Mouse (Mus musculus): ENCODE results near the gene Anapc11.

Anapc11 gene

DNA sequence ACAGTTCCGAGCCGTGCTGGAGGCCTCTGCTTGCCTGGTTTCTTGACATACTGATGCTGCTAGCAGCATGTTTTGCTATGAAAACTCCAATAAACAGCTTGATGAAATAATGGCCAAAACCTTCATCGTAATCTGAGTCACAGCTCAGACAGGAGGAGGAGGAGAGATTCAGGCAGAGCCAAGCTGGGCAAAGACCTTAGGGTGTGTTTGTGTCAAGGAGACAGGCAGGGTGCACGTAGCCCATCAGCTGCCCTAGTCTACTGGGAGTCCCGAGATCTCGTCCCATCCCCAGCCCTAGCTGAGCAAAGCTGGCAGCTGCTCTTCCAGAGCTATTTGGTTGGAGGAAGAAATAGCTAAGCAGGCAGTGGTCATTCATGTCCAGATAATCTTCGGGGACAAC is 7.4 kb downstream of the Anapc11 start:
- no peak for DNase-seq (ENCODE audit: low read depth, low spot score)

DNA sequence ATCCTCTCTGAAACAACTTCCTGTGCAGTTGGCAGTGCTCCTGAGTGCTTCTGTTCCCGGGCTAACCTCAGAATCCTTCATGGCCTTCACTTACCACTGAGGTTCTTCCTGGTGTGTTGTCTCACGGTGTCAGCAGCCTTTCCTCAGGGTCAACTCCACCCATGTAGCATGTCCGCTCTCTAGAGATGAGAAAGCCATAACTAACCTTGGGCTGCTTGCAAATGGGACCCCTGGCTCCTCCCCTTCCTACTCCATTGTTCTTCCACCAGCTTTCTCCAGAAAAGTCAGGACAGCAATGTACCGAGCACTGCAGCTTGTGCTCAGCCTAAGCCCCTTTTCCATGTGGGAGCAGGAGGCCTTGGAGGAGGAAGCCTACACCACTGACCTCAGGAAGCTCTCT is 8.5 kb downstream of the Anapc11 start:
- DNase-seq (ENCODE audit: low read depth, low spot score), result no peak

- no peak for DNase-seq (ENCODE audit: low read depth, low spot score)
These were observed 10.2 kb downstream of the Anapc11 start, which contains the start of gene Npb for GRCm38 (mm10) chr11:120608241-120609034. TSS of gene Npb (plus strand) at chr11:120608477.

DNA sequence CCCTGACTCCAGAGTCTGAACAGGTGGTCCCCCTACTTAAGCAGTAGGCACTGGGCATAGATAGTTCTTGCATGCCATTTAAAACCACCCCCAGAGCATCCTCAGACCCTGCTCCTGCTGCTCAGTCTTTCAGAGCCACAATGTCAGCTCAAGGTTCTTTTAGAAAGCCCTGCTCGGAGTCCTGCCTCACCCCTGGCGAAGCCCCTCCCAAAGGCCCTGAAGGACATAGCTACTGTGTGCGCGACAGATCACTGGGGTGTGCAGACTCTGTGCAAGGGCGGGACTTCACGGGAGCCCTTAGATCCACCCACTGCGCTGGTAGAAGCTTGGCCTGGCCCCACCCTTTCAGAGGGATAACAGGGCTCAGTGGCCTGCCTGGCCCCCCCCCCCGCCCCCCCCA is 11.0 kb downstream of the Anapc11 start:
- DNase-seq (ENCODE audit: low read depth, low spot score), result no peak

GRCm38 (mm10) chr11:120610477-120611046 is 12.3 kb downstream of the Anapc11 start:
- DNase-seq (ENCODE audit: low read depth, low spot score), result no peak

DNA sequence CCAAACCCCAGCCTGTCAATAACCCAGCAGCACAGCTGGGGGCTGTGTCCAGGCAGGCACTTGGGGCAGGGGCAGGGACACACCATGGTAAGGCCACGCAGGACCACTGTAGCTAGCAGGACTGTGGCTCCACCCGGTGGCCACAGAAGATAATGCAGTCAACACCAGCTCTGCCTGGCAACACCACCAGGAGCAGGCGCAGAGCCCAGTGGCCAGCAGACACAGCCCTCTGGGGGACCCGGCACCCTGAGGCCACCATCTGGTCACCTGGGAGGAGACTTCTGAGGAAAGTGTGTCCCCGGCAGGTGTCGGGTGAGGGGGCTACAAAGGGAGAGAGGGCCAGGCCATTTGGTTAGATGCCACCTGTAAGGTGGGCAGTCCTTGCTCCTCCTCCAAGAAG is 14.5 kb downstream of the Anapc11 start:
- DNase-seq (ENCODE audit: low read depth, low spot score), result no peak

DNA sequence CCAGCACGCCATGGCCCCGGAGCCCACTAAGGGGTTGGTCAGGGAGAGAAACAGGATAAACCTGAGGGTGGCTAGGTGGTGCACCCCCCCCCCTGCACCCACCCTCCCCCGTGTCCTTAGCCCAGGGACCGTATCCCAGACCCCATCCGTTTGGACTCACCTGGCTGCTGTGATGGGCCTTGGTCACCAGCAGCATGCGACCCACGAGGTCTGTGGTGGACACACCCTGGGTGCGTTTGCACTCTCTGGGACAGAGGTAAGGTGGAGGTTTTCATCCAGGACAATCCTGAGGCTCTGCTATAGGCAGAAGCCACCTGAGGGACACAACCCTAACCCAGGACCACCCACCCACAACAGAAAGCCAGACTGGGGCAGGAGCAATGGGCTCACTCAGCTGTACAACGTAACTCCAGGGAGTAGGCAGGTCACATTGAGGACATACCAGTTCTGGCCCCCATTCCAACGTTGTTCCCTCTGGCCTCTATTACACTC is 15.3 kb downstream of the Anapc11 start:
- no peak for DNase-seq (ENCODE audit: low read depth, low spot score)

- no peak for DNase-seq (ENCODE audit: low read depth, low spot score)
These were observed 15.8 kb downstream of the Anapc11 start for GRCm38 (mm10) chr11:120613976-120614375.

GRCm38 (mm10) chr11:120615167-120615566 is 16.9 kb downstream of the Anapc11 start:
- DNase-seq (ENCODE audit: low read depth, low spot score), result no peak

- DNase-seq (ENCODE audit: low read depth, low spot score), result no peak
These were observed 17.5 kb downstream of the Anapc11 start for GRCm38 (mm10) chr11:120615606-120616203.

GRCm38 (mm10) chr11:120616617-120617294 is 18.5 kb downstream of the Anapc11 start:
- DNase-seq (ENCODE audit: low read depth, low spot score), result no peak

- DNase-seq (ENCODE audit: low read depth, low spot score), result peak; percentile 76
These were observed 19.4 kb downstream of the Anapc11 start, which contains the start of gene Pcyt2 for GRCm38 (mm10) chr11:120617519-120618112. TSS of gene Pcyt2 (minus strand) at chr11:120617936.

DNA sequence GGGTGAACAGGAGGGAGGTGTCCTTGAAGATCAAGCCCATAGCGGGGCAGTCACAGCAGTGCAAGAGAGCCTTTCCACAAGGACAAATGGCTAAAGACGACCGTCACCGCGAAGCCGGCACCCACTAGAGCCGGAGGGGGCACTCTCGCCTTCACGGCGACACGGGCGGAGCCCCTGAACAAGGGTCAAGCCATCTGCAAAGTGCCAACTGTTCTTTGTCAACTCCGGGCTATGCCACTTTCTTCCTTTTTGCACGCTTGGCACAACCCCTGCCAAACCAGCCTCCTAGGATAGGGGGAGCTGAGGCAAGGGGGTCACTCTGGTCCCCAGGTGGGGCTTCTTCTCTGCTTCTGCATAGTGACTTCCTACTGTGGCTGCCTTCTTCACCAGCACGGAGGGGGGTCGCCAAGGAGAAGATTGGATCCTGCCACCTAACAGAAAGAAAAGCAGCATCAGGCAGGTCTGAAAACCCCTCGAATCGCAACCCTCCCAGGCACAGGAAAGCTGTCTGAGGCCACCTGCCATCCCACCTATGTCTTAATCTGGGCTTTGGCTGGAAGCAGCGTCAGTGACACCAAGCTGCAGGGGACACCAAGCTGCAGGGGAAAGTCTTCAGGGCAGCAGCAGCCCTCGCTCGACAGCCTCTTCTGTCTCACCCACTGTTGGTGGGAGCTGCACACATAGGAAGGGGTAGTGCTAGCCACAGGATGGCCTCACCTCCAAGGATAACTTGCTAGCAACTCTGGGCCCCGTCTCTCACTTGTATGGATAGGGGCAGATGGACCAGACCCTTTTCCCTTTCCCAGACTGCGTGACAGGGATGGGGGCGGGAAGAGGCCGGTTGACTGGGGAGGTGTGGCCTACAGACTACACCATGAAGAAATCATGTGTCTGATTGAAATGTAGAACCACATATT is 20.7 kb downstream of the Anapc11 start:
- no peak for DNase-seq (ENCODE audit: low read depth, low spot score)

GRCm38 (mm10) chr11:120620195-120620594 is 22.0 kb downstream of the Anapc11 start:
- no peak for DNase-seq (ENCODE audit: low read depth, low spot score)

DNA sequence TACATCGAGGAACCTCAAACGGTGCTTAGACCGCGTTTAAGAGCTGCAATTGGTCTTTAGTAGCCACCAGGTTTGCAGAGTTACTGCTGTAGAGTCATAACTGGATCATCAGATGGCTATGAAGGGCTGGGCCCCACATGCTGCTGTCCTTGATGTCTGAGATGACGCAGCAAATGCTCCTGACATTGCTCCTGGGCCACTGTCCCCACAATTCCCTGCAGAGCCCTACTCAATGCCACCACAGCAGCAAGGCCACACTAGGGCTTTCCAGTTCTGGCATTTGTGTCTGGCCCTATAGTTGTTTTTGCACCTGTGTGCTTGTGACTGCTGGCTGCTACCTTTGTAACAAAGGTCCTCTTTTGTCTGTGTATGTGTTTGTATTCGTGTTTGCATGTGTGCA is 24.6 kb downstream of the Anapc11 start:
- no peak for DNase-seq (ENCODE audit: low read depth, low spot score)

GRCm38 (mm10) chr11:120623961-120624679 is 25.9 kb downstream of the Anapc11 start:
- no peak for DNase-seq (ENCODE audit: low read depth, low spot score)

GRCm38 (mm10) chr11:120624680-120625111 is 26.5 kb downstream of the Anapc11 start:
- peak; percentile 67 for DNase-seq (ENCODE audit: low read depth, low spot score)

GRCm38 (mm10) chr11:120625152-120625775 is 27.0 kb downstream of the Anapc11 start, which contains the start of gene Sirt7:
TSS of gene Sirt7 (minus strand) at chr11:120625240.
- no peak for DNase-seq (ENCODE audit: low read depth, low spot score)

DNA sequence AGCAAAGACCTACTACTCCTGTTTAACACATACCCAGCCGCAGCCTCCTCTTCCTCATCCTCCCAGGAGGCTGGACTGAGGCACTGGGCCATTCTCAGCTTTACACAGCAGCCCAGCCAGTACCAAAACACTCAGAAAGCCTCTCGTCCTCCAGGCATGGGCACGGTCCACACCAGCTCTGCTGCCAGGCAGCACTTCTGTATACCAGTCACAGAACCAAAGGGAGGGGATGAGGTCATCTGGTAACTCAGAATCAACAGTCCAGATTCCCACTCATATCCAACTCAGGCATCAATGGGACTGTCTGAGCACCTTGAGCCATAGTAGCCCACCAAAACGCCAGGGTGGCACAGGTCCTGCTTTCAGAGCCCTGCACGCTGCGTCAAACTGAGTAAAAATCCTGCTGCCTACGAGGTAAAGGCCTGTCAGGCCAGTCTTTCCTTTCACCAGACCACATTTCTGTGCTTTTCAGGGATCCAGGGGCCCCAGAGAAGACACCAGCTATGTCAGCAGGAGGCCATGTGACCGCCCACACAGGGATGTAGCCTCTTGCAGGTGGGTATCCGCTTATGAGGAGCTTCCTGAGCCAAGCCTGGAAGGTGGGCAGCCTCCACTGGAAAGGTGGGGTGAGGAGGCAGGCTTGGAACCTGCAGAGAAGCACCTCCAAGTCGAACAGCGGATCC is 28.7 kb downstream of the Anapc11 start:
- no peak for DNase-seq (ENCODE audit: low read depth, low spot score)

Measured in brain, embryonic 18.5 days (tissue).